Mouse (Mus musculus) spleen, embryonic (tissue): ENCODE data around the gene Cip2a.

Experiments
- CTCF ChIA-PET: fragments of 350-600 bp; sonication (Branson Sonifier 250); formaldehyde crosslinking; loops from one replicate; lab custom pipeline; 2022; lab: Charles Lee

Cip2a gene

DNA sequence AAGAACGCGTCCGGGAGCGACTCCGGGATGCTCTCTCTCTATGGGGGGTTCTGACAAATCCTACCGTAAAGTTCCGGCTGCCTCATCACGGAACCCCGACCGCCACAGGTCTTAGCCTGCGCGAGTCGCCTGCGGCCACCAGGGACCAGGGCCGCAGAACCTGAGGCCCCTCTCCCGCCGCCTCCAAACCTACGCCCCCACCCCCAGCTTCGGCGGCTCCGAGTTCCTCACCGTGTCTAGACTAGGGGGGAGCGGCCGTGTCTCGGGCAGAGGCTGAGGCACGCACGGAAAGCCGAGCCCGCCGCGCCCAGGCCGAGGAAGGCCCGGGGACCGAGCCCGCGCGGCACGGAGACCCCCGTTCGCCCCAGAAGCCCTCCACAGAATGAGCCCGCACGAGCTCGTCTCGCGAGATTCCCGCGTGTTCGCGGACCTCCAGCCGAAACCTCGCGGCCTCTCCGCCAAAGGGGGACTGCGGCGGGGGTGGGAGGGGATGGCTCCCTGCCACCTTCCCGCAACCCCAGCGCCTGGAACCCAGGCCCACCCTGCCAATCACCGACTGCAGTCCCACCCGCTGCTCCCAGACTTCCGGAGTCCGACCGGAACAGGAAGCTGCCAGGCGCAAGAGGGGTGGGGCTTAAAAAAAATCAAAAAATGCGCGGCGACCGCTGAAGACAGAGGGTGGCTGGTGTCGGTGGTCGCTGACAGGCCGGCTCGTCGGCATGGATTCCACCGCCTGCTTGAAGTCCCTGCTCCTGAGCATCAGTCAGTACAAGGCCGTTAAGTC is at the start of gene Cip2a, which contains the start of gene Dzip3:
Cip2a (plus strand) TSS at position 627 of the 784 bp plus-strand sequence.
Dzip3 (minus strand) TSS at position 607 of the 784 bp plus-strand sequence.
- CTCF ChIA-PET: no interaction called here

DNA sequence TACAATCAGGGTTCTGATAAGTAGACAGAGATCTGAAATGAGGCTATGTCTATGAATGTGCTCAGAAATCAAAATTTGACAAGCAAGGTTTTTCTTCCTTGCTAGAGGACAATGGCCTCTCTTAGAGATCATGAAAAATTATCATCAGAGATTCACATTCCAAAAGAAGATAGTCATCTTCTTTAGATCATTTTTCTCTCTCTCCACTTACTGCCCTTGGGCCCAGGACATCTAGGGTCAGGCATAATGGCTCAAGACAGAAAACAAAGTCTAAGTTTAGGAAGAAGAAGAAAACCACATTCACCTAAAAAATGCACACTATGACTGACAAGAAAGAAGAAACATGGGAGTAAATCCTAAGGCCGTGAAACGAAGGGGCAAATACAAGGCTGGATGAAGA is 21.0 kb upstream of the Cip2a start:
- CTCF ChIA-PET: no interaction called here

DNA sequence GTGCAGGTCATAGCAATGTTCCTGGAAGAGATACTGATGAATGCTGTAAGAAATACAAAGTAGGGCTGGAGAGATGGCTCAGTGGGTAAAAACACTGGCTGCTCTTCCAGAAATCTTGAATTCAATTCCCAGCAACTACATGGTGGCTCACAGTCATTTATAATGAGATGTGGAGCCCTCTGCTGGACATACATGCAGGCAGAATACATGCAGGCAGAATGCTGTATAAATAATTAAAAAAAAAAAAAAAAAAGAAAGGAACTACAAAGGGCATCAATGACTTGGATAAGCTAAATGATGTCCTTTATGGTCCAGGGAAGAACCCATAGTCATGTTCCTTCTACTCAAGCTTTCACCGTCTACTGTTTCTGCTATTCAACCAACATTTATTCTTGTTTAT is 20.4 kb upstream of the Cip2a start:
- CTCF ChIA-PET: interaction anchor here (0.6 kb wide), 1 partner anchor 418 kb away, joined by 4 read pairs; no protein-coding TSS in a partner anchor

DNA sequence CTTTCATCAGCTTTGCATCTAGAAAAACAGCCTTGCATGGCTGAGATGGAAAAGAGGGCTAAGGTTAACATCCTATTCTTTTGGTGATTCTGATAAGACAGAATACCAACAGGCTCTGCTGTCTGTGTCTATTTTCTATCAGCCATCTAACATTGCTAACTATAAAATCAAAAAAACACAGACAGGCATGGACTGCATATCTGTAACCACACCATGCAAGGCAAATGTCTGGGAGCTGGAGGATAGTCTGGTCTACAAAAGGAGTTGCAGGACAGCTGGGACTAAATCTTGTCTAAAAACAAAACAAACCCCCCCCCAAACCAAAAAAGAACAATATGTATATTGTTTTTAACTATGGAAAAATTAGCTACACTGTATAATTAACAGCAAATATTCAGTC is 14.0 kb upstream of the Cip2a start:
- CTCF ChIA-PET: no interaction called here

DNA sequence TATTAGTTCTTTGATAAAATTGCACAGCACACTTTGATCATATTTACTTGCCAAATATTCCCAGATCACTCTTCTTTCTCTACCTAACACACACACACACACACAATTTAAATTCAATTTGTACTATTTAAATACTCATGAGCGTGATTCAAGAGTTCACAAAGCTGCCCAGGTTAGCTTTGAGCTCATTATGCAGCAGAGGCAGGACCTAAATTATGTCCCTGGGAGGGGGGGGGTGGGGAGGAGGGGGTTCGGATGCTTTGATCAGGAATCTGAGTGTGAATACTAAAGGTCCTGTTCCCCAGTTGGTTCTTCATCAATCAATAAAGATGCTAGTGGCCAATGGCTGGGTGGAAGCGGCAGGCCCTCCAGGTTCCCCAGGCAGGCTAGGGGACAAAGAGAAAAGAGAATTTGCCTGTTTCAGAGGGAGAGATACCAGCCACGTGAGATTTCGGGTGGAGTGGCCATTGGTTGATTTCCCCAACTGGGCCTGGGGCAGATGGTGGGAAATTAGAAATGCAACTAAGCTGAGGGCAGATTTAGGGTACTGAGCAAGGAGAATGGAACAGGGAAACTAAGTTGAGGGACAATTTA is 8.9 kb upstream of the Cip2a start:
- CTCF ChIA-PET: no interaction called here

DNA sequence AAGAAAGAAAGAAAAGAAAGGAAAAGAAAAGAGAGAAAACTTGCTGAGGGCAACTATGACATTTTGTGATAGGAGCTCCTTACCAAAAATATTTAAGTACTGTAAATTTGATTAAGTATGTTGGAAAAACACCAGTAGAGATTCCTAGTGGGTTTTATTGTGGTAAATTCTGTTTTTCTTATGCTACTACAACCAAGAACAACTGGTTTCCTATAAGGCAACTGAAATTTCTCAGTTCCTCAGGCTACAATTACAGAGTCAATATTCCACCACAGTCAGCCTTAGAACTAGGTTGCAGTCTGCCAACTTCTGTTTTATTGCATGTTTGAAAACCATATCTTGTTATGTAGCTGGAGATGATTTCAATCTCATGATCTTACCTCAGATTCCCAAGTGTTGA is 4.3 kb upstream of the Cip2a start:
- CTCF ChIA-PET: no interaction called here

DNA sequence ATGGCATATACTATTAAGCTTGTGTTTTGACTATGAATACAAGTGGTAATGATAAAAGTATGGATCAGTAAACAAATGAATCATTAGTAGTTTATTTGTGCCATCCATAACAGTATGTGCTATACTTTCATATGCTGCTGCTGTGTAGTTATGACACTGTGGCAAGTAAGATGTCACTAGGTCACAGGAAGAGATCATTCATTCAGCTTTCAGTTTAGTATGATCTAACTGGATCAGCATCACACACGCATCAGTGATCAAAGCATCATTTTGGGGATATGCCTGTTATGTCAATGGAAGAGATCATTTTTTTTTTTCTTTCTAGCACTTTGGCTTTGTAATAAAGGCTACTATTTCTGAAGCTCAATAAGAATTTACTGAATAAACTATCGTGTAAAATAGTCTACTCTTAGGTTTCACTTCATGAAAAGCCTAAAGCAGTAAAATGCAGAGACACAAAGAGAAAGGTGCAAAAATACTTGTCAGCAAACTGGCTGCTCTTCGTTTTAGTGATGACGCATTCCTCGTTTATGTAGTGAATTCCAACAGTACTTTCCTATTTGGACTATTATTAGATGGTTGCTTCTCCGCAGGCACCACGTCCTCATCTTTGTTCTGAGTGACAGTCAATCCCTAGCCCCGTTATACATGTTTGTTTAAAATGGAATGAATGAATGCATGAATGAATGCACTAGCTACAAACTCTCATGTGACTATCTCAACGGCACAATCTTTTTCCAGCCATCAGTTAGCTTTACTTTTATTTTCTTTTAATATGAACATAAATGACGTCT is 1.4 kb upstream of the Cip2a start:
- CTCF ChIA-PET: no interaction called here

DNA sequence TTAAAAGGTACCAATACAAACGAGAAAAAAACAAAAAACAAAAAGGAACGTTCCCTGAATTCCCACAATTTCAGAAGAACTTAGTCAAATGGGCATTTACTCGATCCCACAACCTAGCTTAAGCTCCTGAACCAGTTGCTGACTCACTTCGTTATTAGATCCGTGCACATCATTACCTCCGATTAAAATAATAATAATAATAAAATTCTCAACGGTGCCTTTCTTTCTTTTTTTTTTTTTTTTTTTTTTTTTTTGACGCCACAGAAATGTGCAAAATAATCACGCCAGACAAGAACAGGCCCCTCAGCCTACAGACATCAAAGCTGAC is 790 bp upstream of the Cip2a start:
- CTCF ChIA-PET: no interaction called here

DNA sequence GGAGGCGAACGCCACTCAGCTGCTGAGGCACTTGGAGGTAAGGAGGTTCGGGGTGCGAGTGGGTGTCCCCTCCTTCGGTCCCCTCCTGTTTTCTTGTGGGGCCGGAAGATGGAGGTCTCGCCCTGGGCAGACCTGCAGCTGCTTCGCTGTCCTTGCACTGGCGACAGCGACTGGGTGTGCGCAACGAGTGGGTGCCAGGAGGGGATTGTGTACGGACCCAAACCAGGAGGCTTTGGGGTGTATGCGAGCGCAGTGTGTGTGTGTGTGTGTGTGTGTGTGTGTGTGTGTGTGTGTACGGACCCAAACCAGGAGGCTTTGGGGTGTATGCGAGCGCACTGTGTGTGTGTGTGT is 333 bp downstream of the Cip2a start:
- CTCF ChIA-PET: no interaction called here

DNA sequence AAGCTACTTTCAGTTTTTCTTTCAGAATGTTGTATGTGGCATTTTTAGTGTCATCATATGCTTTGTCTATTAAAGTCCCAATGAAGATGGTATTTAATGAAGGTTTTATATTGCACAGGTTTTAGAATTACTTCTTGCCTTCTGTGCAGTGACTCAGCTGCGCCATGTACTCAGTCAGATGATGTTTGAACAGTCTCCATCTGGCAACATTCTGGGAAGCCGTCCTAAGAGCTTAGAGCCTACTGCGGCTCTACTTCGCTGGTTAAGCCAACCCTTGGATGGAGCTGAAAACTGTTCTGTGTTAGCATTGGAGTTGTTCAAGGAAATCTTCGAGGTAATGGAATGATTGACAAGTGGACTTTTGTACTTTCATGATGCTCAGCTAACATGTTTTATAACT is 10.2 kb downstream of the Cip2a start:
- CTCF ChIA-PET: no interaction called here

DNA sequence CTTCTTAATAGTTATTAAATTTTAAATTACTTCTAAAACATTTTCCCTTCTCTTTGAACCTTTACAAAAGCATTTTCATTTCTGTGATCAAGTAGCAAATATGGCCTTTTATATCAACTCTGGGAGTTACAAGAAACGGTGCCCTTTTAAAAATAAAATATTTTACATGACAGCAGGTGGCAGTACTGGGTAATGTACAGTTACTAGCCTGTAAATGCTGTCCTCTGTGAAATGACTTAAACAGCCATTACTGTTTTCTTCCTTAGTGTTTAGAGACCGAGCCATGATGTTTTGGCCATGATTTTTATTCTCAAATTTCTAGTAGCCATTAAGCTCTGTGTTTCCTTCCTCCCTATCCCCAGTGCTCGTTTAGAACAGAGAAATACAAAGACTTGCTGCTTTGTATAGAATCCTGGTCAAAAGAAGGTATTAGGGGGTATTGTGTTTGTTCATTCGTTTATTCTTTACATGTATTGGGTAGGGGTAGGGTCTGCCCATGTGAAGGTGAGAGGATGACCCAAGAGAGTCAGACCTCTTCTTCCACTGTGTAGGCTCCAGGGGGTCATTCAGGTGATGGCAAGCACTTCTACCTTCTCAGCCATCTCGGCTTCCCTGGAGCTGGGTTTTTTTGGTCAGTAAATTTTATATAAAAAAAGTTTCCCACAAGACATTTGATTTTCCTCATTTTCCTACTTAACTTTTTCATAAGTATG is 22.8 kb downstream of the Cip2a start:
- CTCF ChIA-PET: interaction anchor here (0.5 kb wide), 1 partner anchor 1713 kb away, joined by 3 read pairs; no protein-coding TSS in a partner anchor

DNA sequence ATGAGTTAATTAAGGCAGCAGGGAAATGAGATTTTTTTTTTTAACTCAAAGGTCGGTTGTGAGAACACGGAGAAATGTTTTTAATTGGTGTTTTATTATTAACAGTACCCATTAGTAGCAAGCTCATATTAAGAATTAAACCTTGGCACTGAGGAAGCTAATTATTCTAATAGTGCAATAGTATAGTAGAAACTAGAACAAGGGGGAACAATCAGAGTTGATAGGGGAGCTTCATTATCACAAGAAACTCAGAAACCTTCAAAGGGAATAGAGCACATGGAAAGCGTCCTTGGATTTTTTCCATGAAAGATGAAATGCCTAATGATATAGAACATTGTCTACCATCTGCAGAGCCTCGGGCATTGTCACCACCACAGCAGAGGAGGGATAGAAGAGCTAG is 41.9 kb downstream of the Cip2a start:
- CTCF ChIA-PET: no interaction called here

DNA sequence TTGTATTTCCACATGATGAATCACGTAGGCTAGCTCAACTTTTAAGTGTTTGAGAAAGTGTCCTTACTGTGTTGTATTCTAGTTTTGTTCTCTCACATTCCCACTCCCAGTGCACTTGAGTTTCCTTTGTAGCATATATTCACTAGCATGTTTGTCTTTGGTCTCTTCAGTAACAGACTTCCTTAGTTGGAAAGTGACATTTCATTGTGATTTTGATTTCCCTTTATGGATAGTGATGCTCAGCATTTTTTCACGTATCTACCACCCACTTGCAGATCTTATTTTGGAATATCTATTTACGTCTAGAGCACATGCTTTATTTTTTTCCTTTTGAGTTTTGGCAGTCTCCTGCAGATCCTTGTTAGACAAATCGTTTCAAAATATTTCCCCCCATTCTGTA is 43.8 kb downstream of the Cip2a start:
- CTCF ChIA-PET: no interaction called here

DNA sequence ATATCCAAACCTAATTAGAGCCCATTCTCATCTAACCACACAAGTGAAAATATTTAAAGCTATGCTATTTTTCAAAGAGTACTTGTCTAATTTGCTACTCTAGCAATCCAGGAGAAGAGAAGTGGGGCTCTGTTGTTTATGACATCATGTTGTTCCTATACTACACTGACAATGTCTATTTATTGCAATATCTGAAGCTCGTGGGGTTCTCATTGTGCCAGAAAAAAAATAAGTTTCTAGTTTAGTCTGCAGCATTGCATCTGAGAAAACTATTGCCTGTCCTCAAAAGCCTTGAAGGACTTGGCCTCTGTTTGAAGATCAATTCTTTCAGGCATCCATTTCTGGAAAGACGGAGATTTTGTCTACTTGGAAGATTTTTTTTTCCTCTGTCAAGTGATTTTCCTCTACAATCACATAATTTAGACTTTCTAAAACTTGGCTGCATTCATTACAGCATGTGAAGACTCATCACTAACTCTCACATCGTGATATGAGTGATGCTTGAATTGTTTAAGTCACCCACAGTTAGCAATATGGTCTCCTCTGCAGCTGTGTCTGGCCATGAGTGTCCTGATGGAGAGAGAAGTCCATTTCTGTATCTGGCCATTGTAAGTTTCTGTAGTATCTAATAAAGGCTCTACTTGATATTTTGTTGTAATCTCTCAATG is 46.7 kb downstream of the Cip2a start:
- CTCF ChIA-PET: no interaction called here

DNA sequence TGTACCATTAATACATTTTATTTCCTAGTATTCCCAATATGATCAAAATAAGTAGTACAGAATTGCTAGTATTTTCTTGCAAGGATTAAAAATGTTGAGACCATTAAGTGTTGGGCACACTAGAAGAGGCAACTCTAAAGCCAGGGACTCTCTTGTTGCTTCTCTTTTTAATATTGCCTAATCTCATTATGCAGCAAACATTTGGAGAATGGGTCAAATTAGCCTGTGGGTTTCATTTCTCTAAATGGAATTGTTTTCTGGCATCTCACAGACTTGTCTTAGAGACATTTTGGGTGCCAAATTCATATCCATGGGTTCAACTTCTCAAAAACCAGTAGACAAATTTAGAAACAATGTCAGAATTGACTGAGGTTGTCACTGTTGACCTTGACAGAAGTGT is 55.2 kb downstream of the Cip2a start:
- CTCF ChIA-PET: no interaction called here

DNA sequence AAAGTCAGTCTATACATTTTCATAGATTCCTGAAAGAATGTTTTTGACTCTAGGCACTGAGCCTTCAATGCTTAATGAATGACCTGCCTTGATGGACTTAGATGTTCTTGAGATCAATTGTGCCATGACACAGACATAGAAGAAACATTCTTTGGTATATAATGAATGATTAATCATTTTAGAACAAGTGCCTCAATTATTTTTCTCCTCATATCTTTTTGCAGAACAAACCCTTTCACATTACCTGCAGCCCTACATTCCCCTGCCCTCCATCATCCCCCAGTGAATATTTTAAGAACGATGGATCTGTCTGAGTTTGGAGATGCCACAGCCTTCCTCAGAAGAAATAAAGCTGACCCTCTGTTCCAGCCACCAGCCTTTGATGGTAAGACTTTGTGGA is 63.2 kb downstream of the Cip2a start, which contains the start of gene Myh15:
Myh15 (plus strand) TSS at position 301 of the 400 bp plus-strand sequence.
- CTCF ChIA-PET: no interaction called here
